Mouse (Mus musculus) cortical plate, adult 2 months (tissue): ENCODE results near the gene Plk4.

Source experiments
- CTCF ChIP-seq: fragments of 200-500 bp; IDR thresholded peaks from 2 replicates; pipeline ENCODE4 v1.5.1; 2011; ENCODE audit warnings: mild to moderate bottlenecking, control low read depth, low read length; ENCODE audit not compliant: insufficient read depth; ENCODE audit errors: extremely low read depth
- POLR2A ChIP-seq: fragments of 200-500 bp; IDR thresholded peaks from 2 replicates; pipeline ENCODE4 v1.6.1; 2011; ENCODE audit warnings: mild to moderate bottlenecking, low read length, control low read depth; ENCODE audit not compliant: insufficient read depth; ENCODE audit errors: extremely low read depth

- TF ChIP-seq CTCF = no peak
- no peak for TF ChIP-seq POLR2A
These were observed 10.1 kb downstream of the Plk4 start for GRCm38 (mm10) chr3:40809894-40810293.
